Mouse (Mus musculus) liver, adult 2 months (tissue): ENCODE data around the gene Wbp1l. TPM values are rescaled to one million over a fixed set of nuclear protein-coding genes. Genes with fewer than 3 reads are reported as not detected.
A peak's percentile ranks its signal among the peaks of the same experiment; 100 is the strongest.

Source experiments
- DNase-seq: peaks from one replicate; pipeline ENCODE4 v3.0.0-alpha.2; 2011; ENCODE audit warnings: low read depth, low spot score; ENCODE audit errors: extremely low read depth
- H3K27ac ChIP-seq: fragments of 200-500 bp; replicated peaks from 2 replicates; pipeline ENCODE4 v1.5.1; 2012; ENCODE audit warnings: low read depth, mild to moderate bottlenecking, control low read depth, inconsistent platforms, low read length; ENCODE audit not compliant: insufficient read depth
- H3K27me3 ChIP-seq: fragments of 200-500 bp; 2 replicates; pipeline ENCODE4 v1.6.1; 2012; ENCODE audit warnings: mild to moderate bottlenecking, moderate library complexity, low read length, inconsistent platforms; ENCODE audit not compliant: control insufficient read depth, insufficient read depth
- H3K36me3 ChIP-seq: fragments of 200-500 bp; 2 replicates; pipeline ENCODE4 v1.6.1; 2012; ENCODE audit warnings: low read length, inconsistent platforms; ENCODE audit not compliant: control insufficient read depth, insufficient read depth
- H3K4me1 ChIP-seq: fragments of 200-500 bp; 2 replicates; pipeline ENCODE4 v1.6.1; 2011; ENCODE audit warnings: low read length; ENCODE audit not compliant: control insufficient read depth, insufficient read depth
- H3K4me3 ChIP-seq: fragments of 200-500 bp; 2 replicates; pipeline ENCODE4 v1.5.1; 2011; ENCODE audit warnings: low read depth, mild to moderate bottlenecking, control low read depth, low read length, moderate library complexity; ENCODE audit not compliant: insufficient read depth
- H3K79me2 ChIP-seq: fragments of 200-500 bp; 2 replicates; pipeline ENCODE4 v1.6.1; 2012; ENCODE audit warnings: inconsistent platforms, mild to moderate bottlenecking, low read length, moderate library complexity; ENCODE audit not compliant: control insufficient read depth, insufficient read depth
- H3K9ac ChIP-seq: fragments of 200-500 bp; 2 replicates; pipeline ENCODE4 v1.6.1; 2012; ENCODE audit warnings: low read depth, mild to moderate bottlenecking, control low read depth, inconsistent platforms, low read length
- CTCF ChIP-seq: fragments of 200-500 bp; IDR thresholded peaks from 2 replicates; pipeline ENCODE4 v1.5.1; 2011; ENCODE audit warnings: low read depth, low read length, control low read depth
- POLR2A ChIP-seq: fragments of 200-500 bp; IDR thresholded peaks from 2 replicates; pipeline ENCODE4 v1.6.1; 2011; ENCODE audit warnings: low read length, control low read depth; ENCODE audit not compliant: insufficient read depth; ENCODE audit errors: extremely low read depth
- WGBS: fragments of 180-500 bp; shearing (Covaris S2); methylation state at CpG from one replicate; pipeline ENCODE4 v1.1.7; 2018; 5-methylcytosine and 5-hydroxymethylcytosine counted together
- polyA plus RNA-seq: library from polyadenylated mRNA; depleted of rRNA; stranded (reverse); fragments of >200 nt; gene quantifications from 2 replicates; pipeline ENCODE4 v1.2.3, GENCODE M21; 2012
- total RNA-seq: library from RNA; depleted of rRNA; stranded (reverse); fragments of >200 nt; gene quantifications from 2 replicates; pipeline ENCODE4 v1.2.3, GENCODE M21; 2014

Gene Wbp1l
- total and polyA plus RNA-seq, 2 experiments, result 66.7 to 140 TPM

- Histone ChIP-seq H3K9ac (no peak overlapping the region), H3K4me1 (peaks cover 49% of the 10 kb centered on the region), H3K79me2 (peaks cover 56% of the 10 kb centered on the region), H3K4me3 (no peak overlapping the region), H3K36me3 (peaks cover 3% of the 10 kb centered on the region; the same call in 1 of the 2 replicates), H3K27ac (no peak overlapping the region), H3K27me3 (no peaks in the 10 kb centered on the region)
- peak; percentile 68 for DNase-seq
- WGBS, result 55% methylated on average over 19 of the region's 19 CpGs
- TF ChIP-seq CTCF, result no peak
- no peak for TF ChIP-seq POLR2A
These were observed 22.6 kb downstream of the Wbp1l start for GRCm38 (mm10) chr19:46621236-46622183.

GRCm38 (mm10) chr19:46622659-46623193, 23.8 kb downstream of the Wbp1l start:
- H3K4me3 ChIP-seq, result no peak overlapping the region
- peaks cover 54% of the 10 kb centered on the region for H3K4me1 ChIP-seq
- H3K27me3 ChIP-seq, result no peaks in the 10 kb centered on the region
- H3K36me3 ChIP-seq, result peaks cover under 1% of the 10 kb centered on the region; the same call in 1 of the 2 replicates
- 0 out of 2 replicates have a peak overlapping the region, but pooled peaks have one; percentile 16 for H3K27ac ChIP-seq
- H3K9ac ChIP-seq, result peak overlapping the region; percentile 32; the same call in 1 of the 2 replicates
- TF ChIP-seq POLR2A, result no peak
- peaks cover 51% of the 10 kb centered on the region; the same call in 1 of the 2 replicates for H3K79me2 ChIP-seq
- WGBS, result 53% methylated on average over 12 of the region's 12 CpGs
- DNase-seq, result no peak

GRCm38 (mm10) chr19:46623194-46623667, 24.3 kb downstream of the Wbp1l start:
- Histone ChIP-seq H3K4me1 (peaks cover 54% of the 10 kb centered on the region), H3K27me3 (no peaks in the 10 kb centered on the region), H3K4me3 (0 out of 2 replicates have a peak overlapping the region, but pooled peaks have one; percentile 3), H3K27ac (peak overlapping the region; percentile 16), H3K36me3 (no peaks in the 10 kb centered on the region), H3K79me2 (peaks cover 46% of the 10 kb centered on the region; the same call in 1 of the 2 replicates), H3K9ac (peak overlapping the region; percentile 32; the same call in 1 of the 2 replicates)
- DNase-seq, result no peak
- 29% methylated on average over 16 of the region's 16 CpGs for WGBS
- TF ChIP-seq POLR2A (no peak), CTCF (no peak)

- Histone ChIP-seq H3K36me3 (no peaks in the 10 kb centered on the region), H3K27me3 (no peaks in the 10 kb centered on the region), H3K4me3 (peak overlapping the region; percentile 22; the same call in 1 of the 2 replicates), H3K79me2 (peaks cover 43% of the 10 kb centered on the region; the same call in 1 of the 2 replicates), H3K27ac (peak overlapping the region; percentile 11; the same call in 1 of the 2 replicates), H3K4me1 (peaks cover 52% of the 10 kb centered on the region), H3K9ac (0 out of 2 replicates have a peak overlapping the region, but pooled peaks have one; percentile 42)
- TF ChIP-seq POLR2A (no peak), CTCF (no peak)
- 49% methylated on average over 19 of the region's 19 CpGs for WGBS
- no peak for DNase-seq
These were observed 25.2 kb downstream of the Wbp1l start for GRCm38 (mm10) chr19:46623790-46624772.

GRCm38 (mm10) chr19:46625015-46625414, 26.1 kb downstream of the Wbp1l start:
- Histone ChIP-seq H3K27me3 (no peaks in the 10 kb centered on the region), H3K4me1 (peaks cover 51% of the 10 kb centered on the region), H3K27ac (no peak overlapping the region), H3K9ac (no peak overlapping the region), H3K36me3 (no peaks in the 10 kb centered on the region), H3K79me2 (peaks cover 41% of the 10 kb centered on the region; the same call in 1 of the 2 replicates), H3K4me3 (no peak overlapping the region)
- WGBS, result 93% methylated on average over 12 of the region's 12 CpGs
- no peak for TF ChIP-seq POLR2A
- TF ChIP-seq CTCF, result no peak
- DNase-seq, result no peak
